Mouse (Mus musculus) neutrophil, adult 59 days (primary cell): ENCODE measurements around the gene Olfr493. TPM values are rescaled to one million over a fixed set of nuclear protein-coding genes. Genes with fewer than 3 reads are reported as not detected.

ENCODE experiments used
- total RNA-seq, 2 experiments: library from RNA; stranded (reverse); gene quantifications; 1 replicate in 1 of 2; 2 replicates in 1 of 2; pipeline ENCODE4 v1.2.4; 2023

Gene Olfr493
- total RNA-seq: not detected

GRCm38 (mm10) chr7:108346879-108347278 is at the start of gene Olfr493:
Olfr493 (minus strand) TSS chr7:108346979.

GRCm38 (mm10) chr7:108392867-108393266 is 46.1 kb upstream of the Olfr493 start, which contains the start of gene Olfr495:
Olfr495 (plus strand) TSS chr7:108393167.

DNA sequence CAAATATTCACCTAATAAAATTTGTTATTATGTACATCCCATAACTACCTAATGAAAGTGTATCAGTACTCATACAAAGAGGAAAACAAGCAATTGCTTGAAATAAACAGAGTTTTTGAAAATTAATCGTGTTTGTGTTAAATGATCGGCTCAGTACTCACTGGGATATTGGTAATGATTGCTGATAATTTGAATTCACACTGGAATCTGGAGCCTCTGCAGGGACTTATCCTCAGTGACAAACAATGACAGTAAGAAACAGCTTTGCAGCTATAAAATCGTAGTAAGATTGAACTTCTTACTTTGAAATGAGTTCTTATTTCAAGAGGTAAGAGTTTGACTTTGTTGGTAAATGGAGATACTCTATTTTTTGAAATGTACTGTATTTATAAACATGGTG is 18.3 kb upstream of the Olfr493 start, which contains the start of gene Olfr494:
Gene Olfr494, plus strand, starts transcription at position 301 of the 400 bp plus-strand sequence.

DNA sequence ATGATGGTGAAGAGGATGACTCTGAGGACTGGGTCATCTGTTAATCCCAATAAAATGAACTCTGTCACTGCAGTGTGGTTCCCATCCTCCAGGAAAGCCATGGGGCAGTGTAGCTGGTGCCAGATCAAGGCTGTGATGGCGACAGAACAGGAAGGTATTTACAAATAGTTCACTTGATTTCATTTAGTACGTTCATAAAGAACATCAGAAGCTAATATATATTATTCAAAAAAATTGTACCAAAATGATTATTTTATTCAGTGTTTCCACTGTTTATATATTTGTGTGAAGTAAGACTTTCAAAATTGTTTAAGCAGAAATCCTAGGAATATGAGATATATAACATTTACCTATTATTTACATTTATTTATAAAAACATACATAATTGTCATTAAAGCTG is 23.2 kb downstream of the Olfr493 start, which contains the start of gene Olfr492:
Gene Olfr492, minus strand, starts transcription at position 101 of the 400 bp plus-strand sequence.

DNA sequence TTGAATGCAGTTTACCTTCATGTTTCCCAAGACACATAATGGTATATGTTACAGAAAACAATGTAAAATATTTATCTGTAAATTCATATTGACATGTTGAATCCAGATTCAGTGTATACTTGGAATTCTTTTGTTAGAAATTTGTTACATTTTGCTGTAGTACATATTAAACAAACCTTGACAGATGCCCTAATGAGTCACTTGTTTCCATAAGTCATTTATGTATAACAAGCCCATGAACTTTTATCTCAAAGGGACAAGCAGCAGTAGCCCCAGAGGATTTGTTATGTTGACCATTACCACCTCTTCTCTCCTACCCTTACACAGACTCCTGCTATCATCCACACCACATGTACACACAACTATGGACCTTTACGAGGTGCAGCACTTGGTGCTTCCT is 33.6 kb downstream of the Olfr493 start, which contains the start of gene Olfr491:
Gene Olfr491, plus strand, starts transcription at position 301 of the 400 bp plus-strand sequence.

Other genes starting within 250 kb of the Olfr493 start
- 1 to 10 TPM; 1.0 to 1.7 TPM for gene Olfr482, start 249.4 kb downstream of the Olfr493 start, total RNA-seq
- not detected for gene Olfr483, start 246.1 kb downstream of the Olfr493 start, total RNA-seq
- gene Olfr484, start 219.5 kb downstream of the Olfr493 start, total RNA-seq: not detected
- not detected for gene Olfr485, start 187.1 kb downstream of the Olfr493 start, total RNA-seq
- gene Olfr486, start 174.2 kb downstream of the Olfr493 start, total RNA-seq: not detected
- not detected for gene Olfr487, start 132.3 kb downstream of the Olfr493 start, total RNA-seq
- not detected for gene Olfr488, start 88.6 kb downstream of the Olfr493 start, total RNA-seq
- not detected for gene Olfr490, start 58.0 kb downstream of the Olfr493 start, total RNA-seq
- gene Olfr491, start 33.5 kb downstream of the Olfr493 start, total RNA-seq: not detected
- gene Olfr492, start 23.3 kb downstream of the Olfr493 start, total RNA-seq: not detected
- not detected for gene Olfr494, start 18.4 kb upstream of the Olfr493 start, total RNA-seq
- not detected for gene Olfr495, start 46.2 kb upstream of the Olfr493 start, total RNA-seq
- not detected for gene Olfr497, start 73.4 kb upstream of the Olfr493 start, total RNA-seq
- gene Olfr498, start 118.3 kb upstream of the Olfr493 start, total RNA-seq: not detected
- not detected for gene Olfr502, start 178.1 kb upstream of the Olfr493 start, total RNA-seq
- not detected for gene Olfr503, start 197.5 kb upstream of the Olfr493 start, total RNA-seq
- gene Olfr504, start 218.8 kb upstream of the Olfr493 start, total RNA-seq: not detected